Mouse (Mus musculus) embryonic facial prominence, embryonic 15.5 days (tissue): ENCODE data around the gene Diexf. TPM values are rescaled to one million over a fixed set of nuclear protein-coding genes. Genes with fewer than 3 reads are reported as not detected.

Source experiments
- ATAC-seq: fragments of 200-750 bp; cut with Nextera tagmentation; 2 replicates; pipeline ENCODE4 v1.8.0; 2017; ENCODE audit warnings: low read depth, moderate TSS enrichment; ENCODE audit not compliant: insufficient number of reproducible peaks, low FRiP score, low TSS enrichment
- H3K27ac ChIP-seq: fragments of 300-500 bp; sonication (generic); replicated peaks from 2 replicates; pipeline ENCODE4 v1.5.1; 2015; ENCODE audit warnings: mild to moderate bottlenecking, inconsistent platforms
- H3K27me3 ChIP-seq: fragments of 300-500 bp; sonication (generic); 2 replicates; pipeline ENCODE4 v1.6.1; 2015; ENCODE audit warnings: inconsistent platforms
- H3K36me3 ChIP-seq: fragments of 300-500 bp; sonication (generic); 2 replicates; pipeline ENCODE4 v1.6.1; 2015; ENCODE audit warnings: mild to moderate bottlenecking, inconsistent platforms
- H3K4me1 ChIP-seq: fragments of 300-500 bp; sonication (generic); 2 replicates; pipeline ENCODE4 v1.6.1; 2015; ENCODE audit warnings: inconsistent platforms
- H3K4me2 ChIP-seq: fragments of 300-500 bp; sonication (generic); replicated peaks from 2 replicates; pipeline ENCODE4 v1.6.1; 2015; ENCODE audit warnings: mild to moderate bottlenecking, inconsistent platforms
- H3K4me3 ChIP-seq: fragments of 300-500 bp; sonication (generic); replicated peaks from 2 replicates; pipeline ENCODE4 v1.5.1; 2015; ENCODE audit warnings: mild to moderate bottlenecking, inconsistent platforms
- H3K9ac ChIP-seq: fragments of 300-500 bp; sonication (generic); 2 replicates; pipeline ENCODE4 v1.6.1; 2015; ENCODE audit warnings: inconsistent platforms
- H3K9me3 ChIP-seq: fragments of 300-500 bp; sonication (generic); replicated peaks from 2 replicates; pipeline ENCODE4 v1.6.1; 2016; ENCODE audit warnings: inconsistent platforms
- WGBS: fragments of 180-500 bp; shearing (Covaris S2); methylation state at CpG from one replicate; pipeline ENCODE4 v1.1.7; 2015; 5-methylcytosine and 5-hydroxymethylcytosine counted together
- polyA plus RNA-seq: library from polyadenylated mRNA; unstranded; fragments of >200 nt; fragmentation: Nextera tagmentation; extraction: Ambion mirVana; gene quantifications from 2 replicates; pipeline ENCODE4 v1.2.1, GENCODE M21; 2015

Diexf gene
- polyA plus RNA-seq, 1 experiment from 2014 or later = 8.6 TPM

DNA sequence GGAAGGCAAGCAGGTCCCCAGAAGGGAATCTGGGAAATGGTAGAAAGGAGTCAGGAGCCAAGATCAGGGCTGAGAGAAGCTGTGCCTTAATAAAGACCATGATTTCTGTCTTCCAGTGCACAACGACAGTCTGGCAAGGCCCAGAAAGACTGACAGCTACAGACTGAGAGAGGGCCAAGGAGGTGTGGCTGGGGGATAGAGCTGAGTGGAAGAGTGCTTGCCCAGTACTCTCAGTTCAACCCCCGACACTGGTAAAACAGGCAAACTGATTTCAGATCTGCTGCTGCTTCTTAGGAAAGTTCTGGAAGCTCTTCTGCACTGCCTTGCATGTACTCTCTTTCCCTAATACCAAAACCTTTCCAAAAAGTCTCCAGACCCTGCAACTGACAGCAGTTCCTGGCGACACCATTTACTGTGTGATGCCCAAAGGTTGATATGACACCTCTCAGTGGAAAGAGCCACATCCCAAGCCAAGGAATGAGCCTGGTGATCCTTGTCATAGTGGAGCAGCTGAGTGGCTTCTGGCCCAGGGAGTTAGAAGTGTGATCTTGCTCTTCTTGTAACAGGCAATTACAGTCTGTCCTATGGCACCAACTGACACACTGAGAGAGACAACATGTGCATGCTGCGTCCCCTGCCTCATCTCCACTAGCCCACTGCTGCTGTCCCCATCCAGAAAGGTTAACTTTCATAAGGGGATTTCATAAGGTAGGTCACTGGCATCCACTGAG lies 43.8 kb downstream of the Diexf start:
- peaks cover 10% of the 10 kb centered on the region for H3K4me1 ChIP-seq
- H3K36me3 ChIP-seq = no peaks in the 10 kb centered on the region
- H3K4me2 ChIP-seq = no peak overlapping the region
- H3K9me3 ChIP-seq = no peaks in the 10 kb centered on the region
- ATAC-seq = no peak
- WGBS = 64% methylated on average over 4 of the region's 4 CpGs
- H3K9ac ChIP-seq = no peak overlapping the region
- H3K4me3 ChIP-seq = no peak overlapping the region
- H3K27ac ChIP-seq = 0 out of 2 replicates have a peak overlapping the region, but pooled peaks have one; percentile 23
- no peaks in the 10 kb centered on the region for H3K27me3 ChIP-seq

DNA sequence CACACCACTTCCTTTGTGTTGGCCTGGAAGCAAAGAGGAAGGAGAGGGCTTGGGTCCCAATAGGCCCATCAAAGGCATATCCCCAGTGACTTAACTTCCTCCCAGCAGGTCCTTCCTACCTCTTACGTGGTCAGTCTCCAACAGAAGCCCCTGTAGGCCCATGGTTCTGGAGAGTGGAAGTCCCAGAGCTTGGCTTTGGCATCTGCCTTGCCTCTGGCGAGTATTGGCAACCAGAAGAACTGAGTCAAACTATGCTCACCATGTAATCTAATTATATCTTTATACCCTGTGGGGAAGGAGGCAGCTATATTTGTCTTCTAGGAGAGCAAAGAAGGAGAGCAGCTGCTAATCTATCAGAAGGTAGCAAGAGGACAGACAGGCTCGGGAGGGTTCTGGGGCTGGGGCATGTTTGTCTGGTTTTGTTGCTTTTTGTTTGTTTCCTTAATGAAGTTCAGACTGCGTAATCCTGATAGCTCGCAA lies 44.5 kb downstream of the Diexf start:
- Histone ChIP-seq H3K27me3 (no peaks in the 10 kb centered on the region), H3K9me3 (no peaks in the 10 kb centered on the region), H3K27ac (no peak overlapping the region), H3K4me3 (no peak overlapping the region), H3K36me3 (no peaks in the 10 kb centered on the region), H3K4me2 (no peak overlapping the region), H3K9ac (no peak overlapping the region), H3K4me1 (peaks cover 10% of the 10 kb centered on the region)
- no peak for ATAC-seq
- 57% methylated on average over 5 of the region's 5 CpGs for WGBS

- H3K4me1 ChIP-seq = peaks cover 10% of the 10 kb centered on the region
- no peak for ATAC-seq
- no peak overlapping the region for H3K27ac ChIP-seq
- H3K36me3 ChIP-seq = no peaks in the 10 kb centered on the region
- no peak overlapping the region for H3K9ac ChIP-seq
- no peaks in the 10 kb centered on the region for H3K9me3 ChIP-seq
- no peaks in the 10 kb centered on the region for H3K27me3 ChIP-seq
- H3K4me3 ChIP-seq = no peak overlapping the region
- 100% methylated on average over 1 of the region's 1 CpGs for WGBS
- no peak overlapping the region for H3K4me2 ChIP-seq
Observed at GRCm38 (mm10) chr1:193084016-193084415, 46.1 kb downstream of the Diexf start.

DNA sequence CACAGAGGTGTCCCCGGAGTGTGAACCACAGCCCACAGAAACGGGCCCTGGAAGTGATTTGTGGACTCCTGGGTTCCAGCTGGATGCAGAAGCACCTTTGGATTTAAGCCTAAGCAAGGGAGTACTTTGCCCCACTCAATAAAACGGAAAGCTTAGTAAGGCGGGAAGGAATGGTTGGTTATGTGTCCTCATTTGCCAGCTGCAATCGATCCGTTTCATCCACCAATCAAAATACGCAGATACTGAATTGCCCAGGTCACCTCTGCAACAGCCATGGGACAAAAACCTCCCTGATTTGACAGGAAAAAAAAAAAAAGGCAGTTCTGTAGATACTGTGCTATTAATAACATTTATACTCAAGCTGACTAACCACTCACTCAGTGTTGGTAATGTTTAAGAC lies 47.0 kb downstream of the Diexf start:
- H3K4me3 ChIP-seq = no peak overlapping the region
- no peaks in the 10 kb centered on the region for H3K27me3 ChIP-seq
- H3K4me2 ChIP-seq = no peak overlapping the region
- H3K36me3 ChIP-seq = no peaks in the 10 kb centered on the region
- H3K27ac ChIP-seq = no peak overlapping the region
- ATAC-seq = no peak
- H3K9me3 ChIP-seq = no peaks in the 10 kb centered on the region
- WGBS = 61% methylated on average over 7 of the region's 7 CpGs
- no peak overlapping the region for H3K9ac ChIP-seq
- H3K4me1 ChIP-seq = peaks cover 10% of the 10 kb centered on the region

DNA sequence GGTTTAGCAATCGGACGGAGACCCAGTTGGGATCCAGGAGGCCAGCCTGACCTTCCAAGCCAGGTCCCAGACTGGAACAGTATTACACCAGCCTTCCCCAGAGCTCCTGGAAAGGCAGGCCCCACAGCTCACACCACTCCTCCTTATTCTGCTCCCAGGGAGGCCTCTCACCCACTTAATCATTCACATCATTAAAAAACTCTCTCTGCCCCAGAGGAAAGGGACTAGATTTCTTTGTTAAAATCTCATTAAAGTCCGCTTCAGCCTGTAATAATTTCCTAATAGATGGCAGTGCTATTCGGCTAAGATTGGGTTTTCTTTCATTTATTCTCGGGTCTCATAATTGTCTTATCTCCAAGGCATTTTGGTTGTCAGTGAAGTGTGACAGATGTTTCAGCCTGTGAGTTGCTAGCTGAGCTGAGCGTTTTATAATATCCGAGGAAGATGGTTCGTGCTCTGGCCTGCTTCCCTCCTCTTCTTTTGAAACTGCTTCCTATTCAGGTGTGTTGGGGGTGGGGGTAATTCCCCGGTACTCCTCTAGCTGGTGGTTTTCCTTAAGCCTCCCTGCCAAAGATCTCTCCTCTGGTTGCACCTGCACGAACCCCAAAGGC lies 47.7 kb downstream of the Diexf start:
- H3K27ac ChIP-seq = no peak overlapping the region
- no peak overlapping the region for H3K4me3 ChIP-seq
- ATAC-seq = no peak
- WGBS = 42% methylated on average over 10 of the region's 10 CpGs
- no peak overlapping the region for H3K9ac ChIP-seq
- no peaks in the 10 kb centered on the region for H3K27me3 ChIP-seq
- H3K4me1 ChIP-seq = peaks cover 9% of the 10 kb centered on the region
- no peaks in the 10 kb centered on the region for H3K9me3 ChIP-seq
- H3K36me3 ChIP-seq = no peaks in the 10 kb centered on the region
- no peak overlapping the region for H3K4me2 ChIP-seq

GRCm38 (mm10) chr1:193062618-193063017 lies 67.5 kb downstream of the Diexf start:
- Histone ChIP-seq H3K4me1 (no peaks in the 10 kb centered on the region), H3K4me2 (no peak overlapping the region), H3K36me3 (no peaks in the 10 kb centered on the region), H3K9ac (no peak overlapping the region), H3K27ac (no peak overlapping the region), H3K9me3 (no peaks in the 10 kb centered on the region), H3K27me3 (no peaks in the 10 kb centered on the region), H3K4me3 (no peak overlapping the region)
- no peak for ATAC-seq
- WGBS = 92% methylated on average over 3 of the region's 3 CpGs

DNA sequence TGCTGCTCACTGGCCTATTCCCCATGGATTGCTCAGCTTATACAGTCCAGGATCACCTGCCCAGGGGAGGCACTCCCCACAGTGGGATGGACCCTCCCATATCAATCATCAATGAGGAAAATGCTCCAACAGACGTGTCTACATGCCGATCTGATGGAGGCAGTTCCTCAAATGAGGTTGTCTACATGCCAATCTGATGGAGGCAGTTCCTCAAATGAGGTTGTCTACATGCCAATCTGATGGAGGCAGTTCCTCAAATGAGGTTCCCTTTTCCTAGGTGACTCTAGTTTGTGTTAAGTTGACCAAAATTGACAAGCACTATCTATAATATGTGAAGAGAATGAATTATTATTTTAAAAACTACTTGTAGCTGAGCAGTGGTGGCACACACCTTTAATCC lies 69.9 kb downstream of the Diexf start:
- Histone ChIP-seq H3K4me3 (no peak overlapping the region), H3K9me3 (no peaks in the 10 kb centered on the region), H3K4me1 (no peaks in the 10 kb centered on the region), H3K9ac (no peak overlapping the region), H3K4me2 (no peak overlapping the region), H3K27ac (no peak overlapping the region), H3K36me3 (no peaks in the 10 kb centered on the region), H3K27me3 (no peaks in the 10 kb centered on the region)
- WGBS = 79% methylated on average over 2 of the region's 2 CpGs
- ATAC-seq = no peak

DNA sequence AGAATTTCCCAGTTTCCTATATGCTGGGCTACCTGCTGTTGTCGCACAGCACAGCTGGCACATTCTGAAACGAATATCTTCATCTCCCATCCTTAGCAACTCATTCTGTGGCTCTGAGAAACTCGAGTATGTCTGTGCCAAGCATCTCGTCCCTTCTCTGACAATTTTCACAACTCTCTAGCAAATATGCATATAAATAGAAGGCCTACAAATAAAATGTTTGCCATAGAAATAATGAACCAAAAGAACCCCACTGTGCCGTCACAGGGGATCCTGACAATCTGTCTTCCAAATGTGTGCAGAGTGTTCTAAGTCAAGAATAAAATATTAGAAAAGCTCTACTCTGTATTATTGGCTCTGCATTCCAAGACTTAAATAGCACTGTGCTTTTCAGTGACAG lies 70.5 kb downstream of the Diexf start:
- 64% methylated on average over 5 of the region's 5 CpGs for WGBS
- H3K27ac ChIP-seq = no peak overlapping the region
- no peak overlapping the region for H3K4me3 ChIP-seq
- H3K36me3 ChIP-seq = no peaks in the 10 kb centered on the region
- ATAC-seq = no peak
- H3K9me3 ChIP-seq = no peaks in the 10 kb centered on the region
- H3K4me2 ChIP-seq = no peak overlapping the region
- no peaks in the 10 kb centered on the region for H3K4me1 ChIP-seq
- no peak overlapping the region for H3K9ac ChIP-seq
- no peaks in the 10 kb centered on the region for H3K27me3 ChIP-seq

GRCm38 (mm10) chr1:193054401-193054800 lies 75.7 kb downstream of the Diexf start:
- Histone ChIP-seq H3K27ac (no peak overlapping the region), H3K4me3 (no peak overlapping the region), H3K27me3 (no peaks in the 10 kb centered on the region), H3K4me1 (no peaks in the 10 kb centered on the region), H3K9ac (no peak overlapping the region), H3K36me3 (no peaks in the 10 kb centered on the region), H3K4me2 (no peak overlapping the region), H3K9me3 (no peaks in the 10 kb centered on the region)
- no peak for ATAC-seq
- WGBS = 35% methylated on average over 5 of the region's 5 CpGs

DNA sequence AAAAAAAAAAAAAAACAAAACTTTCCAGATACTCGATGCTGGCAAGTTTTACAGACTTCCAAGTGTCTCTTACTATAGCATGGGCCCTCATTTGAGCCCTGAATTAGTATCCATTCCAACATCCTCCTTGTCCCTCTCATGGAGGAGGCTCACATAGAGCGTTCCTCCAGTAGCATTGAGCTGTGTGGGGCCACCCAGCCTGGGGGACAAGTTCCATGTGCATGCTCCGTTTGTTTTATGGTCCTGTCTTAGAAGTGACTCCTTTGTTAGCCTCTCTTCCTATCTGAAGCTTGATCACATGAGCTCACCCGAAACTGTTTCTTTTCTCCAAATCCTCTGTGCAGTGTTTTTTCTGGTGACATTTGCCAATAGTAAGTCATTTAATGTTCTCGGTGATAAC lies 77.0 kb downstream of the Diexf start:
- Histone ChIP-seq H3K36me3 (no peaks in the 10 kb centered on the region), H3K27ac (no peak overlapping the region), H3K9ac (no peak overlapping the region), H3K4me3 (no peak overlapping the region), H3K4me2 (no peak overlapping the region), H3K4me1 (no peaks in the 10 kb centered on the region), H3K9me3 (no peaks in the 10 kb centered on the region), H3K27me3 (no peaks in the 10 kb centered on the region)
- ATAC-seq = no peak
- 74% methylated on average over 5 of the region's 5 CpGs for WGBS

GRCm38 (mm10) chr1:193047616-193048015 lies 82.5 kb downstream of the Diexf start:
- Histone ChIP-seq H3K27ac (no peak overlapping the region), H3K4me3 (no peak overlapping the region), H3K9ac (no peak overlapping the region), H3K36me3 (no peaks in the 10 kb centered on the region), H3K9me3 (no peaks in the 10 kb centered on the region), H3K4me1 (no peaks in the 10 kb centered on the region), H3K27me3 (no peaks in the 10 kb centered on the region), H3K4me2 (no peak overlapping the region)
- WGBS = 85% methylated on average over 4 of the region's 4 CpGs
- ATAC-seq = no peak
